In the genomic region with DNA sequence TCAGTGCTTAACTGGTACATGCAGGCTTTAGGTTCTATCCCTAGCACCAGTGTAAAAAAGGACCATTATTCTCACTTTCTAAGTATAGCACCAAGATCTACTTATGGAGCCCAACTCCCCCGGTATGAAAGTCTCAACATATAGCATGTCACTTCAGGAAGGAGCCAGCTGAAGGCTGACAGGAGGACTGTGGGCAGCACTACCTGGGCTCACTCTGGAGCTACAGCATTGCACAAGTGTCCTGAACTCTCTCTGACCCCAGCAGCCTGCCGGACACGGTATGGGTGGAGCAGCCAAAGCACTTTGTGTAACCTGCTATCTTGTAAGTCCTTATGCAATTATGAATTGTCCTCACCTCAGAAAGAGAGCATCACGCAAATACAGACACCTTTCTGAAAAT, we compare ENCODE assay signal across 27 mouse cellular contexts. TPM values are rescaled to one million over a fixed set of nuclear protein-coding genes. Genes with fewer than 3 reads are reported as not detected.
DNase-seq lines count a peak whose midpoint lies in the region; ATAC-seq and TF ChIP-seq lines count a peak whose summit lies in the region.
"Had no signal": no experiment of that assay in that cellular context is flagged by ENCODE, and none has a peak within 500 bp of the region (broad histone marks: within the 10 kb centered on the region; RNA-seq: fewer than 3 reads in every experiment).

No protein-coding gene starts in this region.

- H3K9me3 ChIP-seq in heart, embryonic 10.5 days = no peaks in the 10 kb centered on the region
- no peaks in the 10 kb centered on the region for H3K9me3 ChIP-seq in liver, embryonic 12.5 days (replicated peaks)
- H3K9me3 ChIP-seq in midbrain, embryonic 14.5 days (ENCODE audit: control insufficient read depth, low read length) = no peaks in the 10 kb centered on the region
- H3K9me3 ChIP-seq: forebrain, embryonic 15.5 days; heart, embryonic 15.5 days; hindbrain, embryonic 13.5 days; intestine, embryonic 15.5 days; limb, embryonic 15.5 days; midbrain, embryonic 13.5 days; neural tube, embryonic 13.5 days had no signal

- no peak for TF ChIP-seq CTCF in liver, adult 2 months (IDR thresholded peaks at IDR 0.05; ENCODE audit: low read depth, low read length)

- H3K4me2 ChIP-seq in liver, embryonic 12.5 days = no peak overlapping the region
- H3K4me2 ChIP-seq in midbrain, embryonic 14.5 days (ENCODE audit: low read length) = no peak overlapping the region
- H3K4me2 ChIP-seq: forebrain, embryonic 15.5 days; heart, embryonic 15.5 days; hindbrain, embryonic 13.5 days; intestine, embryonic 15.5 days; limb, embryonic 15.5 days; midbrain, embryonic 13.5 days; neural tube, embryonic 13.5 days had no signal

- peaks cover 24% of the 10 kb centered on the region for H3K4me1 ChIP-seq in heart, embryonic 10.5 days
- no peaks in the 10 kb centered on the region; the same call in 1 of the 2 replicates for H3K4me1 ChIP-seq in liver, adult 2 months (ENCODE audit: control insufficient read depth, insufficient read depth, low read length)
- H3K4me1 ChIP-seq in liver, embryonic 12.5 days = peaks cover 11% of the 10 kb centered on the region
- no peaks in the 10 kb centered on the region for H3K4me1 ChIP-seq in midbrain, embryonic 14.5 days (ENCODE audit: control insufficient read depth, insufficient read depth, low read length)
- H3K4me1 ChIP-seq: forebrain, embryonic 15.5 days; hindbrain, embryonic 13.5 days; intestine, embryonic 15.5 days; limb, embryonic 15.5 days; midbrain, embryonic 13.5 days; neural tube, embryonic 13.5 days had no signal

- no peak for TF ChIP-seq POLR2A in liver, adult 2 months (IDR thresholded peaks at IDR 0.05; ENCODE audit: extremely low read depth, insufficient read depth, low read length)

- no peaks in the 10 kb centered on the region for H3K79me2 ChIP-seq in liver, adult 2 months (ENCODE audit: control insufficient read depth, insufficient read depth, low read length)

- 52% methylated on average over 4 of the region's 4 CpGs for WGBS in heart, embryonic 10.5 days
- WGBS in liver, adult 2 months = 29% methylated on average over 4 of the region's 4 CpGs
- WGBS in liver, embryonic 12.5 days (ENCODE audit: insufficient replicate concordance) = 87% methylated on average over 4 of the region's 4 CpGs
- WGBS in midbrain, embryonic 14.5 days = 98% methylated on average over 4 of the region's 4 CpGs

- no peaks in the 10 kb centered on the region for H3K27me3 ChIP-seq in heart, embryonic 10.5 days (ENCODE audit: insufficient read depth, poor library complexity, severe bottlenecking)
- H3K27me3 ChIP-seq in liver, adult 2 months (ENCODE audit: control insufficient read depth, insufficient read depth, low read length) = no peaks in the 10 kb centered on the region
- no peaks in the 10 kb centered on the region for H3K27me3 ChIP-seq in liver, embryonic 12.5 days (replicated peaks)
- no peaks in the 10 kb centered on the region for H3K27me3 ChIP-seq in midbrain, embryonic 14.5 days (ENCODE audit: control insufficient read depth, insufficient read depth, low read length)
- H3K27me3 ChIP-seq: forebrain, embryonic 15.5 days; heart, embryonic 15.5 days; hindbrain, embryonic 13.5 days; intestine, embryonic 15.5 days; limb, embryonic 15.5 days; midbrain, embryonic 13.5 days; neural tube, embryonic 13.5 days; Patski had no signal

- H3K36me3 ChIP-seq in heart, embryonic 10.5 days = peaks cover 93% of the 10 kb centered on the region
- H3K36me3 ChIP-seq in liver, adult 2 months (ENCODE audit: control insufficient read depth, insufficient read depth, low read length) = peaks cover 26% of the 10 kb centered on the region
- peaks cover 97% of the 10 kb centered on the region for H3K36me3 ChIP-seq in liver, embryonic 12.5 days
- peaks cover 97% of the 10 kb centered on the region for H3K36me3 ChIP-seq in midbrain, embryonic 14.5 days (ENCODE audit: control insufficient read depth, insufficient read depth, low read length)

- no peak overlapping the region for H3K9ac ChIP-seq in liver, adult 2 months (ENCODE audit: low read depth, low read length)
- H3K9ac ChIP-seq in liver, embryonic 12.5 days = no peak overlapping the region
- H3K9ac ChIP-seq in midbrain, embryonic 14.5 days (replicated peaks; ENCODE audit: low read length) = no peak overlapping the region
- H3K9ac ChIP-seq: forebrain, embryonic 15.5 days; heart, embryonic 15.5 days; hindbrain, embryonic 13.5 days; intestine, embryonic 15.5 days; limb, embryonic 15.5 days; midbrain, embryonic 13.5 days; neural tube, embryonic 13.5 days had no signal

- no peak for ATAC-seq in liver, embryonic 12.5 days
- no peak for ATAC-seq in midbrain, embryonic 14.5 days (ENCODE audit: low FRiP score, low TSS enrichment)
- ATAC-seq: CD4-positive, CD25-positive, alpha-beta regulatory T cell, adult 4 months; forebrain, embryonic 15.5 days; intestine, embryonic 15.5 days; midbrain, embryonic 13.5 days; Patski had no signal

- no peak for DNase-seq in heart, embryonic 10.5 days (ENCODE audit: low spot score)
- DNase-seq in heart, adult 8-10 months (ENCODE audit: low spot score) = no peak
- DNase-seq in liver, adult 2 months (ENCODE audit: extremely low read depth, low read depth, low spot score) = peak; percentile 85
- DNase-seq in brain, adult 2 months (ENCODE audit: low read depth, low spot score) = peak; percentile 45
- DNase-seq in lung, postnatal 36 days = peak; percentile 48
- no peak for DNase-seq in midbrain, embryonic 14.5 days
- DNase-seq: adrenal gland, postnatal 25 days; cerebellum, adult 11-12 months; cerebellum, postnatal 25 days; embryo, embryonic 11 days; gastrocnemius, postnatal 36 days; kidney, adult 9 months; kidney, postnatal 25 days; right cerebral cortex, adult 18-20 months; thymus, postnatal 25 days had no signal

- no peak overlapping the region for H3K4me3 ChIP-seq in heart, embryonic 10.5 days
- no peak overlapping the region for H3K4me3 ChIP-seq in liver, adult 2 months (ENCODE audit: insufficient read depth, low read depth, low read length)
- no peak overlapping the region for H3K4me3 ChIP-seq in liver, embryonic 12.5 days
- no peak overlapping the region for H3K4me3 ChIP-seq in midbrain, embryonic 14.5 days (replicated peaks; ENCODE audit: low read depth, low read length)
- H3K4me3 ChIP-seq: forebrain, embryonic 15.5 days; heart, embryonic 15.5 days; hindbrain, embryonic 13.5 days; intestine, embryonic 15.5 days; limb, embryonic 15.5 days; midbrain, embryonic 13.5 days; neural tube, embryonic 13.5 days had no signal

- H3K27ac ChIP-seq in heart, embryonic 10.5 days = peak overlapping the region; percentile 57; the same call in 1 of the 2 replicates
- no peak overlapping the region for H3K27ac ChIP-seq in liver, adult 2 months (replicated peaks; ENCODE audit: insufficient read depth, low read depth, low read length)
- no peak overlapping the region for H3K27ac ChIP-seq in liver, embryonic 12.5 days
- no peak overlapping the region for H3K27ac ChIP-seq in midbrain, embryonic 14.5 days (replicated peaks; ENCODE audit: low read depth, low read length)
- H3K27ac ChIP-seq: forebrain, embryonic 15.5 days; heart, embryonic 15.5 days; hindbrain, embryonic 13.5 days; intestine, embryonic 15.5 days; limb, embryonic 15.5 days; midbrain, embryonic 13.5 days; neural tube, embryonic 13.5 days had no signal

RNA-seq across cellular contexts. Expression of gene Urb1, which starts 25.0 kb away (rescaled TPM):
- 8.4 and 12.7 TPM in 2 replicates for polyA plus RNA-seq in heart, embryonic 10.5 days (2016; fragmentation: Nextera tagmentation; extraction: Ambion mirVana)
- total RNA-seq in heart, adult 8-10 months (2022) = 1 to 10 TPM; 5.7 to 9.1 (median 7.4) TPM
- 2.7 and 3.0 TPM in 2 replicates for total RNA-seq in liver, adult 2 months (2014; rRNA removed)
- 1.5 and 1.9 TPM in 2 replicates for polyA plus RNA-seq in liver, adult 2 months (2012; rRNA removed)
- polyA plus RNA-seq in liver, embryonic 12.5 days (2016; fragmentation: Nextera tagmentation; extraction: Ambion mirVana) = 9.7 and 10.3 TPM in 2 replicates
- 9.8 and 11.6 TPM in 2 replicates for polyA plus RNA-seq in midbrain, embryonic 14.5 days (2014; fragmentation: Nextera tagmentation; extraction: Ambion mirVana)

RNA-seq across cellular contexts. Expression of gene Eva1c, which starts 41.3 kb away (rescaled TPM):
- 1.0 and 2.3 TPM in 2 replicates for polyA plus RNA-seq in heart, embryonic 10.5 days (2016; fragmentation: Nextera tagmentation; extraction: Ambion mirVana)
- total RNA-seq in heart, adult 8-10 months (2022) = 1 to 10 TPM; 1.6 TPM
- 0.37 and 0.47 TPM in 2 replicates for total RNA-seq in liver, adult 2 months (2014; rRNA removed)
- polyA plus RNA-seq in liver, adult 2 months (2012; rRNA removed) = 0.11 and 0.38 TPM in 2 replicates
- 0.11 and 0.30 TPM in 2 replicates for polyA plus RNA-seq in liver, embryonic 12.5 days (2016; fragmentation: Nextera tagmentation; extraction: Ambion mirVana)
- 1.4 and 2.4 TPM in 2 replicates for polyA plus RNA-seq in midbrain, embryonic 14.5 days (2014; fragmentation: Nextera tagmentation; extraction: Ambion mirVana)
- total RNA-seq: megakaryocyte progenitor cell, adult 5-6 weeks had no signal
- polyA plus RNA-seq: CD4-positive, CD25-positive, alpha-beta regulatory T cell, adult 4 months had no signal

RNA-seq across cellular contexts. Expression of gene Mrap, which starts 47.2 kb away (rescaled TPM):
- 26.7 and 37.5 TPM in 2 replicates for polyA plus RNA-seq in heart, embryonic 10.5 days (2016; fragmentation: Nextera tagmentation; extraction: Ambion mirVana)
- total RNA-seq in heart, adult 8-10 months (2022) = 10 to 100 TPM; 13.4 to 20.0 (median 13.6) TPM
- 60.5 and 66.8 TPM in 2 replicates for total RNA-seq in liver, adult 2 months (2014; rRNA removed)
- polyA plus RNA-seq in liver, adult 2 months (2012; rRNA removed) = 173 and 201 TPM in 2 replicates
- 68.2 and 69.9 TPM in 2 replicates for polyA plus RNA-seq in liver, embryonic 12.5 days (2016; fragmentation: Nextera tagmentation; extraction: Ambion mirVana)
- polyA plus RNA-seq in midbrain, embryonic 14.5 days (2014; fragmentation: Nextera tagmentation; extraction: Ambion mirVana) = not detected in 2 replicates
- total RNA-seq: ES-E14 had no signal
- polyA plus RNA-seq: CD4-positive, CD25-positive, alpha-beta regulatory T cell, adult 4 months; forebrain, embryonic 15.5 days; hindbrain, embryonic 13.5 days; midbrain, embryonic 13.5 days; neural tube, embryonic 13.5 days; Patski had no signal

RNA-seq across cellular contexts. Expression of gene Mis18a, which starts 58.1 kb away (rescaled TPM):
- polyA plus RNA-seq in heart, embryonic 10.5 days (2016; fragmentation: Nextera tagmentation; extraction: Ambion mirVana) = 44.7 and 64.0 TPM in 2 replicates
- 1 to 10 TPM; 2.1 to 3.7 (median 2.8) TPM for total RNA-seq in heart, adult 8-10 months (2022)
- 4.2 and 4.3 TPM in 2 replicates for total RNA-seq in liver, adult 2 months (2014; rRNA removed)
- polyA plus RNA-seq in liver, adult 2 months (2012; rRNA removed) = 3.1 and 4.2 TPM in 2 replicates
- 55.9 and 58.8 TPM in 2 replicates for polyA plus RNA-seq in liver, embryonic 12.5 days (2016; fragmentation: Nextera tagmentation; extraction: Ambion mirVana)
- polyA plus RNA-seq in midbrain, embryonic 14.5 days (2014; fragmentation: Nextera tagmentation; extraction: Ambion mirVana) = 34.1 TPM in 2 replicates

Comparison
In these comparisons a context has a peak if more than half of its experiments do, and no peak if none do; other contexts are left out.
1. DNase-seq: peak in liver, adult 2 months (single experiment), brain, adult 2 months (single experiment) and lung, postnatal 36 days (single experiment); none in heart, embryonic 10.5 days (single experiment), heart, adult 8-10 months (single experiment) and midbrain, embryonic 14.5 days (single experiment).
2. RNA of gene Mrap, which starts 47.2 kb away (polyA plus RNA-seq): 173 to 201 TPM in liver, adult 2 months, 68.2 to 69.9 TPM in liver, embryonic 12.5 days and 26.7 to 37.5 TPM in heart, embryonic 10.5 days; not detected in midbrain, embryonic 14.5 days; every median in the first group is over 10 times any median in the second.